Mouse (Mus musculus) intestine, embryonic 14.5 days (tissue): ENCODE results near the gene Gm20517. TPM values are rescaled to one million over a fixed set of nuclear protein-coding genes. Genes with fewer than 3 reads are reported as not detected.

Experiments used
- ATAC-seq: fragments of 200-750 bp; cut with Nextera tagmentation; replicated peaks from 2 replicates; pipeline ENCODE4 v1.8.0; 2017; ENCODE audit warnings: low read depth, moderate number of reproducible peaks, moderate TSS enrichment, moderate library complexity; ENCODE audit not compliant: low FRiP score, low TSS enrichment
- DNase-seq: peaks from one replicate; pipeline ENCODE4 v3.0.0-alpha.2; 2018; ENCODE audit warnings: low spot score
- H3K27ac ChIP-seq: fragments of 300-500 bp; sonication (generic); 2 replicates; pipeline ENCODE4 v1.5.1; 2014; ENCODE audit warnings: low read depth, mild to moderate bottlenecking, control low read depth
- H3K27me3 ChIP-seq: fragments of 300-500 bp; sonication (generic); replicated peaks from 2 replicates; pipeline ENCODE4 v1.6.1; 2014; ENCODE audit warnings: low read length, control low read depth; ENCODE audit not compliant: control insufficient read depth, insufficient read depth
- H3K36me3 ChIP-seq: fragments of 300-500 bp; sonication (generic); 2 replicates; pipeline ENCODE4 v1.6.1; 2014; ENCODE audit warnings: low read length, control low read depth; ENCODE audit not compliant: control insufficient read depth, insufficient read depth
- H3K4me1 ChIP-seq: fragments of 300-500 bp; sonication (generic); replicated peaks from 2 replicates; pipeline ENCODE4 v1.6.1; 2014; ENCODE audit warnings: low read length, control low read depth, mixed read lengths; ENCODE audit not compliant: control insufficient read depth, insufficient read depth
- H3K4me2 ChIP-seq: fragments of 300-500 bp; sonication (generic); 2 replicates; pipeline ENCODE4 v1.6.1; 2014; ENCODE audit warnings: low read length
- H3K4me3 ChIP-seq: fragments of 300-500 bp; sonication (generic); 2 replicates; pipeline ENCODE4 v1.5.1; 2014; ENCODE audit warnings: low read depth, low read length, control low read depth, mixed read lengths
- H3K9ac ChIP-seq: fragments of 300-500 bp; sonication (generic); 2 replicates; pipeline ENCODE4 v1.6.1; 2014; ENCODE audit warnings: mild to moderate bottlenecking, low read length
- H3K9me3 ChIP-seq: fragments of 300-500 bp; sonication (generic); 2 replicates; pipeline ENCODE4 v1.6.1; 2016; ENCODE audit warnings: low read length, control low read depth; ENCODE audit not compliant: control insufficient read depth
- WGBS: fragments of 180-500 bp; shearing (Covaris S2); extraction: QIAGEN DNeasy Blood & Tissue Kit; methylation state at CpG from one replicate; pipeline ENCODE4 v1.1.7; 2014; 5-methylcytosine and 5-hydroxymethylcytosine counted together
- polyA plus RNA-seq: library from polyadenylated mRNA; unstranded; fragments of >200 nt; fragmentation: Nextera tagmentation; extraction: Ambion mirVana; gene quantifications from 2 replicates; pipeline ENCODE4 v1.2.1, GENCODE M21; 2014

The Gm20517 gene
- polyA plus RNA-seq, 1 experiment from 2014 or later = 1.8 TPM

DNA sequence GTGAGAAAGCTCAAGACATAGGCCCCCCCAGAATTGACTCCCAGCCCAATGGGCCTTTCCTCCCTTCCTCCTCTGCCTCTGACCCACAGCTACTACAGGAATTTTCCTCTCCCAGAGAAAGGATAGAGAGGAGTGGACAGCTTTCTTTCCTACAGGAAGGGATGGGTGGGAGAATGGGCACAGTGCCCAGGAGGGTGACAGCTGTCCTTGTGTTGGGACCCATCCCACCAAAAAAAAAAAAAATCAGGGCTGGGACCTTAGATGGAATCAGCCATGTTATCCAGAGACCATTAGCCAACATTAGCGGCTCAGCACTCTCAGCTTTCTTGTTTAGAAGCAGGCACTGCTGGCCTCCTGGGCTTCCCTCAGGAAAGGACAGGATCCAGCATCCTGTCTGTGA lies 94.8 kb downstream of the Gm20517 start:
- DNase-seq = no peak
- H3K36me3 ChIP-seq = peaks cover 17% of the 10 kb centered on the region
- H3K4me1 ChIP-seq = peaks cover 4% of the 10 kb centered on the region; the same call in 1 of the 2 replicates
- no peak overlapping the region for H3K27ac ChIP-seq
- 53% methylated on average over 1 of the region's 1 CpGs for WGBS
- H3K4me3 ChIP-seq = no peak overlapping the region
- H3K27me3 ChIP-seq = no peaks in the 10 kb centered on the region
- H3K9ac ChIP-seq = no peak overlapping the region
- ATAC-seq = no peak
- H3K9me3 ChIP-seq = no peaks in the 10 kb centered on the region
- no peak overlapping the region for H3K4me2 ChIP-seq

DNA sequence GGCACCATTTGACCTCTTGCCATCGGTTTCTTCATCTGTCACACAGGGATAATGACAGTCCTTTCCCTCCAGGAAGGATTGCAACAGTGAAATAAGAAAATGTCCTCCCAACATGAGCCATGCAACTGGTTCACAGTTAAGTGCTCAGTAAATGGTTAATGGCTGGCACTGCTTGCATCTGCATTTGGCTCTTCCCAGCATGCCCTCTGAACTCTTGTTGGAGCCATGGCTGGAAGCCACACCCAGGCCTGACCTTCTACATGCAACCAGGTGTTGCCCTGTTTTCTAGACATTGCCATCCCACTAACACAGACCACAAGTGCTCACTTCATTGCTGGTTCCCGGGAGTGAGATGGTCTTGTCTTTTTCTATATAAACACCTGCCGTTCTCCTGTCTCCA lies 96.6 kb downstream of the Gm20517 start:
- ATAC-seq = no peak

DNA sequence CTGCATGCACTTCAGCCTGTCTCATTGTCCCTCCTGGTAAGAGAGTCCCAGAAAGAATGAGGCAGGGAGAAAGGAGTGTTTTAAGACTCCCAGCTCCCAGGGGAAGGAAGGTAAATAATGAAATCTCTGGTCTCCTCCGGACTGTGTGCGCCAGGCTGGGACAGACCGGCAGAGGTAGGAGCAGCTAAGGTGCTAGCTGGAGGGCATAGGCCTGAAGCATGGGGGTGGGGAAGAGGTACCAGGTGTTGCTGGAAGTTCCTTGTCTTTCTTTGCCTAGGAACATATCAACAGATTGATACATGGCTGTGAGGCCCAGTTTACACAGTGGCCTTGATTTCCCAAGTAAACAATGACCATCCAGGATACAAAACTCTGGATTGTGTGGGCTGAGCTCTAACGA lies 97.6 kb downstream of the Gm20517 start:
- Histone ChIP-seq H3K4me3 (no peak overlapping the region), H3K4me2 (no peak overlapping the region), H3K9me3 (no peaks in the 10 kb centered on the region), H3K27me3 (no peaks in the 10 kb centered on the region), H3K36me3 (no peaks in the 10 kb centered on the region; the same call in 1 of the 2 replicates), H3K9ac (no peak overlapping the region), H3K4me1 (no peaks in the 10 kb centered on the region), H3K27ac (no peak overlapping the region; the same call in 1 of the 2 replicates)
- 57% methylated on average over 4 of the region's 4 CpGs for WGBS
- no peak for ATAC-seq
- no peak for DNase-seq

More for the DNA sequence above, 96.6 kb downstream of the Gm20517 start:
- Histone ChIP-seq H3K4me3 (no peak overlapping the region), H3K4me1 (peaks cover 3% of the 10 kb centered on the region; the same call in 1 of the 2 replicates), H3K27me3 (no peaks in the 10 kb centered on the region), H3K4me2 (no peak overlapping the region), H3K9me3 (no peaks in the 10 kb centered on the region), H3K36me3 (peaks cover 6% of the 10 kb centered on the region; the same call in 1 of the 2 replicates), H3K9ac (no peak overlapping the region), H3K27ac (no peak overlapping the region)
- 81% methylated on average over 3 of the region's 3 CpGs for WGBS
- no peak for DNase-seq

DNA sequence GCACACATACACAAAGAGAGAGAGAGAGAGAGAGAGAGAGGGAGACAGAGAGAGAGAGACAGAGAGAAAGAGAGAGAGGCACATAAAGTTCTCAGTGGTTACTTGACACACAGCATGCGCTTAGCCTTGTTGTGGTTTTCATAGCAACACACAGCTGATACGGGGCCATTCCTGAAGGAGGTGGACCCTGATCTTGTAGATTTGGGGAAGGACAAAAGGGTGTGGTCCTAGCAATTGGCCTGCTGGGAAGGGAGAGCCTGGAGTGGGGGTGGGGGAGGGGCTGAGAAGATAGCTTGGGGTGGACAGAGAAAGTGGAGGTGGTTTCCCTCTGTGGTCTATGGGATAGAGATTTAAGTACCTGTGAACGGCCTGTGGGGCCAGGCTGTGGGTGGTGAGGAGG lies 98.6 kb downstream of the Gm20517 start:
- H3K9ac ChIP-seq = no peak overlapping the region
- no peak for ATAC-seq
- 66% methylated on average over 3 of the region's 3 CpGs for WGBS
- no peak overlapping the region for H3K4me3 ChIP-seq
- no peaks in the 10 kb centered on the region for H3K4me1 ChIP-seq
- H3K9me3 ChIP-seq = no peaks in the 10 kb centered on the region
- no peak for DNase-seq
- H3K27ac ChIP-seq = no peak overlapping the region
- no peaks in the 10 kb centered on the region for H3K27me3 ChIP-seq
- no peak overlapping the region for H3K4me2 ChIP-seq
- H3K36me3 ChIP-seq = no peaks in the 10 kb centered on the region

DNA sequence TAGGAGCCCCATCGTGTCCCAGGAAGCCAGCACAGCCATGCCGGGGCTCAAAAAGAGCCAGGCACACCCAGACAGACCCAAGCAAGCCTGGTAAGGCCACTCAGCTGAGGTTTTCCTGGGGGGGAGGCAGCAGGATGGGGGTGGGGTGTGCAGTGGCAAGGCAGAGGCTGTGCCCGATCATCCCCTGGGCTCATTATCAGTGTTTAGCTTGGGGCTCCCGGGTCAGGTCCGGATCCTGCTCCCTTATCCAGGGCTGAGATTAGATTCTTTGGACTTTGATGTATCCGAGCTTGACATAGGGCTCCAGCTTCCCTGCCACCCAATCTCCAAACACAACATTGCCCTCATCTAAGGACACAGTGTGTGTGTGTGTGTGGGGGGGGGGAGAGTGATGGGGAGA lies 100.5 kb downstream of the Gm20517 start:
- no peaks in the 10 kb centered on the region for H3K27me3 ChIP-seq
- no peak overlapping the region for H3K4me3 ChIP-seq
- no peaks in the 10 kb centered on the region for H3K4me1 ChIP-seq
- H3K27ac ChIP-seq = no peak overlapping the region
- 52% methylated on average over 6 of the region's 6 CpGs for WGBS
- no peak for DNase-seq
- no peak for ATAC-seq
- no peak overlapping the region for H3K4me2 ChIP-seq
- no peaks in the 10 kb centered on the region for H3K36me3 ChIP-seq
- H3K9ac ChIP-seq = no peak overlapping the region
- H3K9me3 ChIP-seq = no peaks in the 10 kb centered on the region

DNA sequence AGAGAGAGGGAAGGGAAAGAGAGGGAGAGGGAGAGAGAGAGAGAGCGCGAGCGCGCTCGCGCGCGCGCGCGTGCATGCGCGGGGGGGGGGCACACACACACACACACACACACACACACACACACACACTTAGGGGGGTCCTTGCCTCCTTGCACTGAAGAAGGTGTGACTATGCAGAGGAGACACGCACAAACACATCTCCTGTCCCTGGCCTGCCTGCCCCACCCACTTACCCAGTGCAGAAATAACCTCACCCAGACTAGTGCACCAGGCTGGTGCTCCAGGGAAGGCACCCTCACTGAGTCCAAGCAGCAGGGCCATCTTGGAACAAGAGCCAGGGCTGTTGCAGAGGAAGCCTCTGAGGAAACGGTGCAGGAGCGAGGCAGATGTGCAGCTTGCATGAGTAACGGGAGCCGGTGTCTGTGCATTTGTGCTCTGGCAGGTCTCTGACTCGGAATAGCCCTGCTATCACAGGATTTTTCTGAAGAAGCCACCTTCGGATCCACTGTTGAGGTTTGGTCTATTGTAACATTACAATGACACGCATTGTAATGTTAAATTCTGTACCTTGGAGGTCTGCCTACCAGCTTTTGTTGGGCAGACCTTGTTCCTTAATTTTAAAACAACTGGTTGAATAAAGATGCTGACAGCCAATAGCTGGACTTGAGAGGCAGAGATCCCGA lies 101.6 kb downstream of the Gm20517 start:
- H3K4me3 ChIP-seq = no peak overlapping the region
- no peaks in the 10 kb centered on the region for H3K9me3 ChIP-seq
- ATAC-seq (no peak), DNase-seq (no peak)
- no peaks in the 10 kb centered on the region for H3K27me3 ChIP-seq
- H3K4me2 ChIP-seq = no peak overlapping the region
- no peak overlapping the region for H3K9ac ChIP-seq
- H3K27ac ChIP-seq = no peak overlapping the region
- 55% methylated on average over 21 of the region's 22 CpGs for WGBS
- no peaks in the 10 kb centered on the region for H3K4me1 ChIP-seq
- no peaks in the 10 kb centered on the region for H3K36me3 ChIP-seq

DNA sequence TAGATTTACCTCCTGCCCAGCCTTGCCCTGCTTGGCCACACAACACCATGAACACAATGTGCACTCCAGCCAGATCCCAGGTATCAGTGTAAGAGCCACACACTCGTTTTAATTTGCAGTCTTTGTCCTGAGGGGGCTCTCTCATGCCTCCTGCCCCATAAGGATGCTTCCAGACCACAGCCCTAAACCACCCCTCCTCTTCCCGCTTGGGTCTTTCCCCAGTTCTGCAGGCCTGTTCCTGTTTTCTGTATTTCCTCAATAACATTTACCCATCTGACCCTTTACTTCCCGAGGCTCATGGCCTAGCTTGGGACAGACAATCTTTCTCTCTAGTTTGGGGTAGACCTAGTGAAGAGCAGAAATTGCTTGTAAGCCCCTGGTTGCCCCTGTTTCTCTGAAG lies 103.6 kb downstream of the Gm20517 start:
- Histone ChIP-seq H3K4me3 (no peak overlapping the region), H3K9ac (no peak overlapping the region), H3K4me1 (no peaks in the 10 kb centered on the region), H3K9me3 (no peaks in the 10 kb centered on the region), H3K27me3 (no peaks in the 10 kb centered on the region), H3K27ac (no peak overlapping the region), H3K4me2 (no peak overlapping the region), H3K36me3 (no peaks in the 10 kb centered on the region)
- no peak for ATAC-seq
- DNase-seq = no peak
- 63% methylated on average over 3 of the region's 3 CpGs for WGBS

DNA sequence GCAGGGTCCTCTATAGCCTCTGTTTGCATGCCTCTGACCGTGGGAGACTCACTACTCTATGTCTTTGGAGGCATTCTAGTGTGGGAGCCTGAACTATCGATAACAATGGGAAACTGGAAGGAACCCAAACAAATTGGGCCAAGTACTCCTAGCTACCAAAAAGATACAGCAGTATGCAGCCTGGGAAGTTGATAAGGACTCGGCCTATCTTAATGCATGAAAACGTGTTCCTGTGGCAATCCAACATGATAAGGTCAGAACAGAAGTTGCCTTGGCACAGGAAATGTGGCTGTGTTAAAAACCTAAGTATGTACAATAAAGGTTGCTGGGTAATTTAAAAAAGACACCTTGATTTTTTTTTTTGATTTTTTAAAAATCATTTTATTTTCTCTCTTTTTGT lies 109.8 kb downstream of the Gm20517 start:
- WGBS = 79% methylated on average over 4 of the region's 4 CpGs
- H3K36me3 ChIP-seq = no peaks in the 10 kb centered on the region
- H3K9me3 ChIP-seq = no peaks in the 10 kb centered on the region
- H3K4me1 ChIP-seq = no peaks in the 10 kb centered on the region
- no peak overlapping the region for H3K4me3 ChIP-seq
- ATAC-seq (no peak), DNase-seq (no peak)
- H3K27ac ChIP-seq = no peak overlapping the region
- H3K27me3 ChIP-seq = no peaks in the 10 kb centered on the region
- no peak overlapping the region for H3K4me2 ChIP-seq
- H3K9ac ChIP-seq = no peak overlapping the region

DNA sequence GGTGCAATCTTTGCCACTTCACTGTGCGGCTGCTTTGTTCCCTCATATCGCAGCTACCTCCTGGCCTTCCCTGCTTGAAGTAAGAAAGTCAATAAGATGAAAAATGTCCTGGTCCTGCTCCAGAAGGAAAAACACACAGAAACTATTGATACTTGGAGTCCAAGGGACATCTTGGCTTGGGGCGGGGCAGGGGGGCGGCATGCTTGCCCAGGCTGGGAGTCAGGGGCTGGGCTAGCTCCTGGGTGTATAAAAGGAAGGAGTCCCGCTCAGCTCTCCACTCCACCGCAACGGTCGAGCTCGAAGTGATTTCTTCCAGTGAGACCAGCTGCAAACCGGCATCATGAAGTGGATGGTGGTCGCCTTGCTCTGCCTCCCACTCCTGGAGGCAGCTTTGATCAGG lies 115.2 kb downstream of the Gm20517 start, which contains the start of gene Pgc:
Gene Pgc, plus strand, starts transcription at position 277 of the 400 bp plus-strand sequence.
- Histone ChIP-seq H3K4me3 (no peak within 1 kb of the TSS), H3K27me3 (no peaks in the 10 kb centered on the region), H3K36me3 (no peaks in the 10 kb centered on the region), H3K9me3 (no peaks in the 10 kb centered on the region), H3K27ac (no peak within 1 kb of the TSS), H3K4me1 (no peaks in the 10 kb centered on the region), H3K4me2 (no peak within 1 kb of the TSS), H3K9ac (no peak within 1 kb of the TSS)
- 69% methylated on average over 11 of the region's 11 CpGs for WGBS
- ATAC-seq (no peak), DNase-seq (no peak)
